Mouse (Mus musculus) neural tube, embryonic 15.5 days (tissue): ENCODE measurements around the gene Ppig. TPM values are rescaled to one million over a fixed set of nuclear protein-coding genes. Genes with fewer than 3 reads are reported as not detected.
A peak's percentile ranks its signal among the peaks of the same experiment; 100 is the strongest.

Experiments
- ATAC-seq: fragments of 200-750 bp; cut with Nextera tagmentation; 2 replicates; pipeline ENCODE4 v1.8.0; 2017; ENCODE audit warnings: mild to moderate bottlenecking, moderate TSS enrichment, moderate library complexity; ENCODE audit not compliant: low FRiP score
- H3K27ac ChIP-seq: fragments of 300-500 bp; sonication (generic); replicated peaks from 2 replicates; pipeline ENCODE4 v1.5.1; 2015; ENCODE audit warnings: mild to moderate bottlenecking, inconsistent platforms
- H3K27me3 ChIP-seq: fragments of 300-500 bp; sonication (generic); replicated peaks from 2 replicates; pipeline ENCODE4 v1.6.1; 2015; ENCODE audit warnings: inconsistent platforms
- H3K36me3 ChIP-seq: fragments of 300-500 bp; sonication (generic); 2 replicates; pipeline ENCODE4 v1.6.1; 2015; ENCODE audit warnings: inconsistent platforms
- H3K4me1 ChIP-seq: fragments of 300-500 bp; sonication (generic); 2 replicates; pipeline ENCODE4 v1.6.1; 2015; ENCODE audit warnings: inconsistent platforms
- H3K4me2 ChIP-seq: fragments of 300-500 bp; sonication (generic); 2 replicates; pipeline ENCODE4 v1.6.1; 2015; ENCODE audit warnings: inconsistent platforms, mild to moderate bottlenecking, moderate library complexity
- H3K4me3 ChIP-seq: fragments of 300-500 bp; sonication (generic); replicated peaks from 2 replicates; pipeline ENCODE4 v1.5.1; 2015; ENCODE audit warnings: mild to moderate bottlenecking, inconsistent platforms
- H3K9ac ChIP-seq: fragments of 300-500 bp; sonication (generic); replicated peaks from 2 replicates; pipeline ENCODE4 v1.6.1; 2015; ENCODE audit warnings: mild to moderate bottlenecking, inconsistent platforms
- H3K9me3 ChIP-seq: fragments of 300-500 bp; sonication (generic); replicated peaks from 2 replicates; pipeline ENCODE4 v1.6.1; 2016; ENCODE audit warnings: inconsistent platforms
- WGBS: fragments of 180-500 bp; shearing (Covaris S2); methylation state at CpG from one replicate; pipeline ENCODE4 v1.1.7; 2015; ENCODE audit warnings: mixed read lengths; 5-methylcytosine and 5-hydroxymethylcytosine counted together
- polyA plus RNA-seq: library from polyadenylated mRNA; unstranded; fragments of >200 nt; fragmentation: Nextera tagmentation; extraction: Ambion mirVana; gene quantifications from 2 replicates; pipeline ENCODE4 v1.2.1, GENCODE M21; 2015

The Ppig gene
- polyA plus RNA-seq, 1 experiment from 2014 or later, result 133 TPM

DNA sequence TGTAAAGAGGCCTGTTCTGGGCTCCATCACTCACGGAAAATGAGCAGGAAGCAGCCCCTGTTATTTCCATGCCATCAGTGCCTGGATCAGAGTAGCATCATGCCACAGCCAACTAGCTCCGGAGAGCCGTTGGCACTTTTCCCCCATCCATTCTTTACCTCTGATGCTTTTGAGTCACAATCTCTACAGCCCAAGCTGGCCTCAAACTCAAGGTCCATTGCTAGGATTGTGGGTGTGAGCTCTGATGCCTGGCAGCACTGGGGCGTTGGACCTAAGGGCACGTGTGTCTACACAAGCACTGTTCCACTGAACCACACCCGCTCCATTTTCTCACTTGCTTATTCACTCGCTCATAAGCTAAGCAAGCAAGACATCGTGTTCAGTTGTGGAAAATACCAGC lies 21.9 kb upstream of the Ppig start:
- ATAC-seq, result no peak
- Histone ChIP-seq H3K4me1 (no peaks in the 10 kb centered on the region), H3K36me3 (peaks cover 66% of the 10 kb centered on the region), H3K4me2 (no peak overlapping the region), H3K27ac (no peak overlapping the region), H3K9ac (no peak overlapping the region), H3K4me3 (no peak overlapping the region), H3K27me3 (no peaks in the 10 kb centered on the region), H3K9me3 (no peaks in the 10 kb centered on the region)
- 97% methylated on average over 8 of the region's 8 CpGs for WGBS

GRCm38 (mm10) chr2:69712171-69712570 lies 10.2 kb upstream of the Ppig start:
- Histone ChIP-seq H3K4me3 (no peak overlapping the region), H3K4me2 (peak overlapping the region; percentile 79), H3K9ac (no peak overlapping the region), H3K27me3 (peaks cover 2% of the 10 kb centered on the region; the same call in 1 of the 2 replicates), H3K36me3 (peaks cover 6% of the 10 kb centered on the region), H3K27ac (no peak overlapping the region), H3K4me1 (peaks cover 11% of the 10 kb centered on the region), H3K9me3 (no peaks in the 10 kb centered on the region)
- ATAC-seq, result no peak
- WGBS, result 85% methylated on average over 14 of the region's 14 CpGs

DNA sequence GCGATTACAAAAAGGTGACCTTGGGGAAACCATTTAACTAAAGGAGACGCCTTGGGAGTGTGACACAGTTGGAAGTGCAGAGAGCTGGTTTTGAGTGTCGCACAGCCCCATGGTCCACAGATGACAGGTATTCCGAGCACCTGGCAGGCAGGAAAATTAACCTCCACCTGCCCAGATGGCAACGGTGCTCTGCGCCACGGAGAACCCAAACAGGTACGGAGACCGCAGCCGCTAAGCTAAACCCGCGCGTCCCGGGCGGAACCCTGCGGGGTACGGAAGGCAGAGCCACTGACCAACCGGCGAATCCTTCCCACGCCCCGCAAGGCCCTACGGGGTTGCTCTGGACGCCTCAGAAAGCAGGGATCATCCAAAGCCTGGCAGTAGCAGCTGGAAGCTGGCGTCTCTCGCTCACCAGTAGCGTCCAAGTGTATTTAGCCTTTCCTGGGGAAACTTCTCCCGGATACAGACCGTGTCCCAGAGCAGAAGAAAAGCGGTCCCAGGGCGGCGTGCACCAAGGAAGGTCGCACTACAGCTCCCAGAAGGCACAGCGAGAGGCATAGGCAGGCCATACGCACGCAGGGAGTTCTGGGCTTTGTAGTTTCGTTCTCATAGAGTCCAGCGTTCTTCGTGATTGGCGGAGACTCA lies 9.2 kb upstream of the Ppig start, which contains the start of gene Fastkd1:
Fastkd1 (minus strand) TSS at position 536 of the 645 bp plus-strand sequence.
- Histone ChIP-seq H3K9me3 (no peaks in the 10 kb centered on the region), H3K36me3 (0 out of 2 replicates have a peak, but pooled peaks cover 3% of the 10 kb centered on the region), H3K4me1 (peaks cover 11% of the 10 kb centered on the region), H3K27me3 (peaks cover 2% of the 10 kb centered on the region; the same call in 1 of the 2 replicates), H3K27ac (peak within 1 kb of the TSS; percentile 82), H3K9ac (peak within 1 kb of the TSS; percentile 81), H3K4me2 (peak within 1 kb of the TSS; percentile 79), H3K4me3 (peak within 1 kb of the TSS; percentile 88)
- WGBS, result under 1% methylated on average over 39 of the region's 39 CpGs
- ATAC-seq, result peak; percentile 99

GRCm38 (mm10) chr2:69713626-69714014 lies 8.7 kb upstream of the Ppig start:
- peak overlapping the region; percentile 79 for H3K4me2 ChIP-seq
- peak overlapping the region; percentile 88 for H3K4me3 ChIP-seq
- no peaks in the 10 kb centered on the region for H3K9me3 ChIP-seq
- peaks cover 11% of the 10 kb centered on the region for H3K4me1 ChIP-seq
- H3K27ac ChIP-seq, result no peak overlapping the region
- H3K9ac ChIP-seq, result no peak overlapping the region
- 0 out of 2 replicates have a peak, but pooled peaks cover 3% of the 10 kb centered on the region for H3K36me3 ChIP-seq
- WGBS, result 30% methylated on average over 4 of the region's 4 CpGs
- peaks cover 2% of the 10 kb centered on the region; the same call in 1 of the 2 replicates for H3K27me3 ChIP-seq
- ATAC-seq, result peak; percentile 42; the same call in 1 of the 2 replicates

DNA sequence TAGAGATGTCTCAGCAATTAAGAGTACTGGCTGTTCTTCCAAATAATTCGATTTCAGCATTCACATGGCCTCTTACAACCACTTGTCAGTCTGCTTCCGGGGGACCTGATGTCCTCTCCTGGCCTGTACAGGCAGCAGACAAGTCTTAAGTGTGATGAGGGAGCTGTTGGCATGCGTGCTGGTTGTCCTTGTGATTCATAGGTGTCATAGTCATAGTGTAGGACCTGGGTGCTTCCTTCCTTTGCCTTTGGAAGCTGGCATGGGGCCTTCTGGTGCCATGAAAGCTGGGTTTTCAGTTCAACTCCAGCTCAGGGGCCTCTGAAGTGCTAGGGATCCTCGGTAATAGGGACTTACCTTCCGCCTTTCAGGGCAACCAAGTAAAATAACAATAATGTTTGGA lies 8.2 kb upstream of the Ppig start:
- peaks cover 2% of the 10 kb centered on the region; the same call in 1 of the 2 replicates for H3K27me3 ChIP-seq
- peaks cover 11% of the 10 kb centered on the region for H3K4me1 ChIP-seq
- H3K27ac ChIP-seq, result no peak overlapping the region
- H3K9me3 ChIP-seq, result no peaks in the 10 kb centered on the region
- no peak overlapping the region for H3K4me3 ChIP-seq
- H3K4me2 ChIP-seq, result no peak overlapping the region
- H3K9ac ChIP-seq, result no peak overlapping the region
- 0 out of 2 replicates have a peak, but pooled peaks cover 3% of the 10 kb centered on the region for H3K36me3 ChIP-seq
- no peak for ATAC-seq
- WGBS, result 82% methylated on average over 5 of the region's 5 CpGs

- Histone ChIP-seq H3K4me2 (no peak overlapping the region), H3K4me3 (no peak overlapping the region), H3K9ac (no peak overlapping the region), H3K4me1 (peaks cover 11% of the 10 kb centered on the region), H3K36me3 (no peaks in the 10 kb centered on the region), H3K27ac (no peak overlapping the region), H3K9me3 (no peaks in the 10 kb centered on the region), H3K27me3 (peaks cover 12% of the 10 kb centered on the region; the same call in 1 of the 2 replicates)
- ATAC-seq, result no peak
- WGBS, result 82% methylated on average over 3 of the region's 3 CpGs
Measured at GRCm38 (mm10) chr2:69716483-69716882, 5.9 kb upstream of the Ppig start.

DNA sequence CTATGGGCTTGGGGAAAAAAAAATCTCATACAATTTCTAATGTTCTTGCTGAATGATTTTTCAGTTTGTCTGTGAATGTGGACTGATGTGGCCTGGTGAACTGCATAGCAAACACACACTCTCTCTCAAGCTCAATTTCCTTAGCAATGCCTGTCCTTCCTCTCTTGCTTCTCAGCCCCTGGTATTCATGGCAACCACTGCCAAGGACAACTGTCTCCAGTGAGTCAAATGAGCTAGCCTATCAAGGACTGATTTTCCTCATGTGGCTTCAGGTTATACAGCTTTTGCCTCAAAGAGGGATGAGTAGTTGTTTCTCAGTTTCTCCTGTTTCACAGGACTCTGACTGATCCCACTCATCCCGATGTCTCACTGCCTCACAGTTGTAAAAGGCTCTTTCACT lies 3.2 kb upstream of the Ppig start:
- Histone ChIP-seq H3K4me1 (peaks cover 7% of the 10 kb centered on the region), H3K9ac (no peak overlapping the region), H3K36me3 (no peaks in the 10 kb centered on the region), H3K4me2 (no peak overlapping the region), H3K9me3 (no peaks in the 10 kb centered on the region), H3K4me3 (no peak overlapping the region), H3K27ac (no peak overlapping the region), H3K27me3 (peaks cover 12% of the 10 kb centered on the region; the same call in 1 of the 2 replicates)
- ATAC-seq, result no peak
- 86% methylated on average over 1 of the region's 1 CpGs for WGBS

- Histone ChIP-seq H3K4me1 (peaks cover 16% of the 10 kb centered on the region), H3K9me3 (no peaks in the 10 kb centered on the region), H3K36me3 (no peaks in the 10 kb centered on the region), H3K27me3 (peaks cover 9% of the 10 kb centered on the region; the same call in 1 of the 2 replicates), H3K4me2 (peak overlapping the region; percentile 71), H3K9ac (peak overlapping the region; percentile 86), H3K4me3 (peak overlapping the region; percentile 97), H3K27ac (peak overlapping the region; percentile 94)
- ATAC-seq, result peak; percentile 97
- under 1% methylated on average over 72 of the region's 91 CpGs for WGBS
Measured at GRCm38 (mm10) chr2:69722650-69723518, 539 bp downstream of the Ppig start.

DNA sequence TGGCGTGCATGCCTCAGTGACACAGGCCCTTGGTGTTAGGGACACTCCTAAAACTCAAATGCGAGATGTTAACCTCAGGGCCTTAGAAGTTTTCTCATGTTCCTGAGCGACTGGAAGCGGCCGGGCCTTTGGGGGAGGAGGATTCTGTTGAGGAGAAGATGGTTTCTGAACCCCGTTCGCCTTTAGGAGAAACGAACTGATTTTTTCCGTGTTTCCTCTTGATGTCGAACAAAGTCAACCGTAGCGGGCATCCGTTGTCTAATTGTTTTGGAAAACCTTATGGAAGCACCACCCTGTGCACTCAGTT lies 1.1 kb downstream of the Ppig start:
- peak overlapping the region; percentile 94 for H3K27ac ChIP-seq
- no peaks in the 10 kb centered on the region for H3K9me3 ChIP-seq
- no peak for ATAC-seq
- H3K27me3 ChIP-seq, result peaks cover 9% of the 10 kb centered on the region; the same call in 1 of the 2 replicates
- H3K36me3 ChIP-seq, result no peaks in the 10 kb centered on the region
- peaks cover 16% of the 10 kb centered on the region for H3K4me1 ChIP-seq
- H3K4me3 ChIP-seq, result peak overlapping the region; percentile 97
- H3K9ac ChIP-seq, result peak overlapping the region; percentile 86
- WGBS, result 1% methylated on average over 13 of the region's 13 CpGs
- H3K4me2 ChIP-seq, result peak overlapping the region; percentile 71

GRCm38 (mm10) chr2:69745091-69745490 lies 22.7 kb downstream of the Ppig start:
- Histone ChIP-seq H3K4me2 (no peak overlapping the region), H3K4me1 (no peaks in the 10 kb centered on the region), H3K36me3 (peaks cover 51% of the 10 kb centered on the region), H3K9ac (no peak overlapping the region), H3K27ac (no peak overlapping the region), H3K4me3 (no peak overlapping the region), H3K9me3 (no peaks in the 10 kb centered on the region), H3K27me3 (no peaks in the 10 kb centered on the region)
- 93% methylated on average over 1 of the region's 1 CpGs for WGBS
- ATAC-seq, result no peak

DNA sequence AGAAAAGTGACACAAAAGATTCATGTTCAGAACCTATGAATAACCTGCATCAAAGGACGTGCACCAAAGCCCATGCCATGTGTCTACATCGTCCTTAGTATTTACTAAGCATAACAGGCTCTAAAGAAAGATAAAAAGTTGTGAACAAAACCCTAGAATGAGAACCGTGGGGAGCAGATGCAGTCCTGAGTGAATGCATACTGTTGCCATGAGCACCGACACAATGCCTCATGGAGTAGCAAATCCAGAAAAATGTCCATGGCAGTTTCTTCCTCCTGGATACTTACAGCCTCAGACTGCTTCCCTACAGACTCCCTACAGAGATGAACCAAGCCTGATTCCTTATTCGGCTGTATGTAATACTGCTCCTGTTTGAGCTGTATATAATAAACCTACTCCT lies 38.6 kb downstream of the Ppig start:
- ATAC-seq, result no peak
- Histone ChIP-seq H3K36me3 (no peaks in the 10 kb centered on the region), H3K4me1 (no peaks in the 10 kb centered on the region), H3K4me3 (no peak overlapping the region), H3K9ac (no peak overlapping the region), H3K27me3 (no peaks in the 10 kb centered on the region), H3K27ac (no peak overlapping the region), H3K4me2 (no peak overlapping the region), H3K9me3 (no peaks in the 10 kb centered on the region)
- WGBS, result 20% methylated on average over 5 of the region's 5 CpGs

GRCm38 (mm10) chr2:69763340-69763739 lies 41.0 kb downstream of the Ppig start:
- WGBS, result 96% methylated on average over 4 of the region's 4 CpGs
- Histone ChIP-seq H3K4me3 (no peak overlapping the region), H3K27ac (no peak overlapping the region), H3K9me3 (no peaks in the 10 kb centered on the region), H3K4me1 (no peaks in the 10 kb centered on the region), H3K9ac (no peak overlapping the region), H3K4me2 (no peak overlapping the region), H3K36me3 (no peaks in the 10 kb centered on the region), H3K27me3 (no peaks in the 10 kb centered on the region)
- no peak for ATAC-seq
